Mouse (Mus musculus) C2C12 (cell line): ENCODE data around the gene Cxcl9.

ENCODE experiments used
- CTCF ChIP-seq: IDR thresholded peaks from one replicate; pipeline ENCODE4 v1.5.1; 2011; ENCODE audit not compliant: control insufficient read depth, insufficient read depth, insufficient read length
- MAX ChIP-seq: IDR thresholded peaks from one replicate; pipeline ENCODE4 v1.6.1; 2011; ENCODE audit warnings: mild to moderate bottlenecking, control low read depth
- MYOG ChIP-seq: IDR thresholded peaks from one replicate; pipeline ENCODE4 v1.6.1; 2011; ENCODE audit not compliant: control insufficient read depth, insufficient read length; ENCODE audit errors: extremely low read depth

GRCm38 (mm10) chr5:92371361-92371976 lies 43.6 kb upstream of the Cxcl9 start:
- TF ChIP-seq MYOG (no peak), MAX (no peak), CTCF (no peak)
